Mouse (Mus musculus) T-cell, adult 2 months (primary cell): ENCODE data around the gene Olfr776.
"Not testable (repeated sequence)": the region's sequence is repeated elsewhere in the genome, so short reads cannot be mapped to it uniquely, and the experiment has no call there.

Source experiments
- DNase-seq: peaks from one replicate; pipeline ENCODE4 v3.0.0; 2022; ENCODE audit warnings: low spot score

Gene Olfr776

DNA sequence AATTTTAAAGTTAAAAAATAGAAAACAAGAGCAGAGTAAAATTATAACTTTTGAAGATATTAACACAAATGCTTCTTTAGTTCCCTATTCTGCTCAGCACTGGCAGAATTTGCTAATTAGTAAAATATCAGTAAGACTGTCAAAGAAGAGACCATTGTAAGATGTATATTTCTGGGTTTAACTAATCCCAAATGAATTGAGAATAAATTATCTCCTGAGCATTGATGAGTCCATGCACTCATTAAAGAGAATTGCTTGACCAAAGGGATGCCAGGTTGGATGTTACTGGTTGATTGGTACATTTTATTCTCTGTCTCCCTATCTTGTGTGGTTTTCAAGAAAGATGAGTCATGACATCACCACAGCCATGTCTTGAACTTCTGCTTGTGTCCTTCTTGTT lies at the start of gene Olfr776:
Olfr776 (plus strand) TSS at position 301 of the 400 bp plus-strand sequence.
- DNase-seq = no peak

DNA sequence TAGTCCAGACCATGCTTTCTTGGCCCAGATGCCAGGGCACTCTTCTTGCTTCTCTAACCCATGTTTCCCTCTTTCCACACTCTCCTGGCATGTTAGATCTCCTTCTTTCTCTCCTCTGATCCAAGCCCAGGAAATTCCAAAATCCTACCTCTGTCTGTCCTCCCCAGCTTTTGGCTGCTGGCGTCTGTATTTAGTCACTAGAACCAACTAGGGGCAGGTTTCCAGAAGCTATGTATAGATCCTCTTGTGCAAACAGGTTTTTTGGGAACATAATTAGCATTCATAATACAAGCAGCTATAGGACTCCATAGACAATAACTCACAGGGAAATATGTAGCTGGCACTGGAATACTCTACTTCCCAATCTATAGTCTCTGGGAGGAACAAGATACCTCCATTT lies 28.2 kb upstream of the Olfr776 start:
- DNase-seq = no peak

DNA sequence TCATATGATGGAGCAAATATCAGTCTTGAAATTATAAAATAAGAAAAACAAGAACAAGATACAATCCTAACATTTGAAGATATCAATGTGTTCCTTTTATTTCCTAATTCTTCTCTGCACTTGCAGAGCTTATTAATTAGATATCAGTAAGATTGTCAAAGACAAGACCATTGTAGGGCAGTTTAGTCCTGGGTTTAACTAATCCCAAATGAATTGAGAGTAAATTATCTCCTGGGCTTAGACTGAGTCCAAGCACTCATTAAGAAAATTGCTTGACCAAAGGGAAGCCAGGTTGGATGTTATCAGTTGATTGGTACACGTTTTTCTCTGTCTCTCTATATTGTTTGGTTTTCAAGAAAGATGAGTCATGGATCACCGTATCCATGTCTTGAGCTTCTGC lies 23.0 kb upstream of the Olfr776 start, which contains the start of gene Olfr774:
Olfr774 (plus strand) TSS at position 301 of the 400 bp plus-strand sequence.
- no peak for DNase-seq

DNA sequence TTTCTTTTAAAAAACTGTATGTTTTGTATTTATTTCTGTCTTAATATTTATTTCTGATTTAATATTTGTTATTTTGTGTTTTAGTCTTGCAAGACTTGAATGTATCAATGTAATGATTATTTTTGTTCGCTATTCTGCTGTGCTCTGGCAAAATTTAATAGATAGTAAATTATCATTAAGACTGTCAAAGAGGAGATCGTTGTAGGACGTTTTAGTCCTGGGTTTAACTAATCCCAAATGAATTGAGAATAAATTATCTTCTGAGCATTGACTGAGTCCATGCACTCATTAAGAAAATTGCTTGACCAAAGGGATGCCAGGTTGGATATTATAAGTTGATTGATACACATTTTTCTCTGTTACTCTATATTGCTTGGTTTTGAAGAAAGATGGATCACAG lies 10.8 kb upstream of the Olfr776 start, which contains the start of gene Olfr775:
Olfr775 (plus strand) TSS at position 301 of the 400 bp plus-strand sequence.
- DNase-seq = no peak

- no peak for DNase-seq
These were observed 12.2 kb downstream of the Olfr776 start, which contains the start of gene Olfr777 for GRCm38 (mm10) chr10:129271081-129271535. Olfr777 (minus strand) TSS chr10:129271485.

- DNase-seq = not testable (repeated sequence)
These were observed 54.0 kb downstream of the Olfr776 start for GRCm38 (mm10) chr10:129312973-129313372.

GRCm38 (mm10) chr10:129313521-129313920 lies 54.6 kb downstream of the Olfr776 start:
- DNase-seq = not testable (repeated sequence)
